Mouse (Mus musculus) testis, adult 2 months (tissue): ENCODE results near the gene Hist1h2bb. TPM values are rescaled to one million over a fixed set of nuclear protein-coding genes. Genes with fewer than 3 reads are reported as not detected.
"Not testable (repeated sequence)": the region's sequence is repeated elsewhere in the genome, so short reads cannot be mapped to it uniquely, and the experiment has no call there.

Experiments
- H3K27ac ChIP-seq: fragments of 200-500 bp; 2 replicates; pipeline ENCODE4 v1.5.1; 2012; ENCODE audit warnings: low read depth, low read length; ENCODE audit not compliant: control insufficient read depth, insufficient read depth
- H3K27me3 ChIP-seq: fragments of 200-500 bp; 2 replicates; pipeline ENCODE4 v1.6.1; 2012; ENCODE audit warnings: mild to moderate bottlenecking, low read length, moderate library complexity; ENCODE audit not compliant: control insufficient read depth, insufficient read depth
- H3K36me3 ChIP-seq: fragments of 200-500 bp; 2 replicates; pipeline ENCODE4 v1.6.1; 2012; ENCODE audit warnings: mild to moderate bottlenecking, low read length; ENCODE audit not compliant: control insufficient read depth, insufficient read depth
- H3K4me1 ChIP-seq: fragments of 200-500 bp; 2 replicates; pipeline ENCODE4 v1.6.1; 2012; ENCODE audit warnings: low read length; ENCODE audit not compliant: control insufficient read depth, insufficient read depth
- H3K4me3 ChIP-seq: fragments of 200-500 bp; 2 replicates; pipeline ENCODE4 v1.5.1; 2012; ENCODE audit warnings: low read depth, mild to moderate bottlenecking, low read length, moderate library complexity, mixed read lengths; ENCODE audit not compliant: control insufficient read depth
- CTCF ChIP-seq: fragments of 200-500 bp; IDR thresholded peaks from 2 replicates; pipeline ENCODE4 v1.5.1; 2012; ENCODE audit warnings: low read depth, mild to moderate bottlenecking, inconsistent platforms, low read length, moderate library complexity; ENCODE audit not compliant: control insufficient read depth, insufficient read depth, insufficient replicate concordance
- POLR2A ChIP-seq: fragments of 200-500 bp; IDR thresholded peaks from 2 replicates; pipeline ENCODE4 v1.6.1; 2012; ENCODE audit warnings: low read depth, mild to moderate bottlenecking, inconsistent platforms, low read length, moderate library complexity; ENCODE audit not compliant: control insufficient read depth
- polyA plus RNA-seq: library from polyadenylated mRNA; depleted of rRNA; stranded (reverse); fragments of >200 nt; gene quantifications from 2 replicates; pipeline ENCODE4 v1.2.3, GENCODE M21; 2012

Hist1h2bb gene
- polyA plus RNA-seq, 1 experiment: 3.9 TPM

- Histone ChIP-seq H3K4me3 (no peak overlapping the region), H3K4me1 (no peaks in the 10 kb centered on the region), H3K36me3 (no peaks in the 10 kb centered on the region), H3K27ac (0 out of 2 replicates have a peak overlapping the region, but pooled peaks have one; percentile 21), H3K27me3 (no peaks in the 10 kb centered on the region)
- TF ChIP-seq POLR2A (no peak), CTCF (no peak)
Observed at GRCm38 (mm10) chr13:23717176-23717575, 29.4 kb upstream of the Hist1h2bb start.

GRCm38 (mm10) chr13:23717593-23718245 lies 28.8 kb upstream of the Hist1h2bb start:
- H3K36me3 ChIP-seq, H3K4me3 ChIP-seq, H3K27me3 ChIP-seq, H3K27ac ChIP-seq, H3K4me1 ChIP-seq: not testable (repeated sequence)

GRCm38 (mm10) chr13:23724239-23724638 lies 22.3 kb upstream of the Hist1h2bb start:
- Histone ChIP-seq H3K4me3 (no peak overlapping the region), H3K4me1 (peaks cover under 1% of the 10 kb centered on the region; the same call in 1 of the 2 replicates), H3K27me3 (no peaks in the 10 kb centered on the region), H3K36me3 (no peaks in the 10 kb centered on the region), H3K27ac (peak overlapping the region; percentile 37; the same call in 1 of the 2 replicates)
- TF ChIP-seq POLR2A (no peak), CTCF (no peak)

- Histone ChIP-seq H3K27me3 (no peaks in the 10 kb centered on the region), H3K4me1 (peaks cover 3% of the 10 kb centered on the region; the same call in 1 of the 2 replicates), H3K27ac (no peak overlapping the region), H3K36me3 (no peaks in the 10 kb centered on the region), H3K4me3 (no peak overlapping the region)
- TF ChIP-seq POLR2A (no peak), CTCF (no peak)
Observed at GRCm38 (mm10) chr13:23725213-23725612, 21.3 kb upstream of the Hist1h2bb start.

- no peak overlapping the region for H3K27ac ChIP-seq
Observed at GRCm38 (mm10) chr13:23728472-23729191, 17.9 kb upstream of the Hist1h2bb start.

GRCm38 (mm10) chr13:23729192-23729525 lies 17.4 kb upstream of the Hist1h2bb start:
- no peak overlapping the region for H3K27ac ChIP-seq
- H3K36me3 ChIP-seq: no peaks in the 10 kb centered on the region
- TF ChIP-seq POLR2A (no peak), CTCF (no peak)
- H3K4me1 ChIP-seq: peaks cover 3% of the 10 kb centered on the region; the same call in 1 of the 2 replicates
- H3K27me3 ChIP-seq: no peaks in the 10 kb centered on the region
- H3K4me3 ChIP-seq: no peak overlapping the region

More at GRCm38 (mm10) chr13:23728472-23729191, 17.9 kb upstream of the Hist1h2bb start:
- Histone ChIP-seq H3K36me3 (no peaks in the 10 kb centered on the region), H3K4me3 (no peak overlapping the region), H3K27me3 (no peaks in the 10 kb centered on the region), H3K4me1 (peaks cover 3% of the 10 kb centered on the region; the same call in 1 of the 2 replicates)
- TF ChIP-seq POLR2A (no peak), CTCF (no peak)

- no peak overlapping the region for H3K27ac ChIP-seq
- no peaks in the 10 kb centered on the region for H3K36me3 ChIP-seq
- H3K27me3 ChIP-seq: no peaks in the 10 kb centered on the region
- no peak overlapping the region for H3K4me3 ChIP-seq
- peaks cover 3% of the 10 kb centered on the region; the same call in 1 of the 2 replicates for H3K4me1 ChIP-seq
- TF ChIP-seq POLR2A (no peak), CTCF (no peak)
Observed at GRCm38 (mm10) chr13:23729706-23730105, 16.8 kb upstream of the Hist1h2bb start.
